ENCODE assay signal across 34 mouse cellular contexts in genomic region chr11:6196780-6197179, GRCm38 (mm10). TPM values are rescaled to one million over a fixed set of nuclear protein-coding genes. Genes with fewer than 3 reads are reported as not detected.
"Had no signal": no experiment of that assay in that cellular context is flagged by ENCODE, and none has a peak within 500 bp of the region (broad histone marks: within the 10 kb centered on the region; RNA-seq: fewer than 3 reads in every experiment).

No protein-coding gene starts in this region.

- H3K4me3 ChIP-seq: heart, adult 2 months; heart, embryonic 13.5 days; heart, embryonic 15.5 days; hindbrain, embryonic 13.5 days; hindbrain, embryonic 15.5 days; kidney, embryonic 15.5 days; limb, embryonic 13.5 days; limb, embryonic 15.5 days; liver, embryonic 12.5 days had no signal

- H3K27ac ChIP-seq: heart, adult 2 months; heart, embryonic 13.5 days; heart, embryonic 15.5 days; hindbrain, embryonic 13.5 days; hindbrain, embryonic 15.5 days; hindbrain, postnatal 0 days; kidney, embryonic 15.5 days; kidney, postnatal 0 days; limb, embryonic 13.5 days; limb, embryonic 15.5 days; liver, embryonic 12.5 days; liver, embryonic 14.5 days had no signal

- H3K9me3 ChIP-seq: heart, embryonic 13.5 days; heart, embryonic 15.5 days; hindbrain, embryonic 13.5 days; hindbrain, embryonic 15.5 days; kidney, embryonic 15.5 days; limb, embryonic 13.5 days; limb, embryonic 15.5 days; liver, embryonic 12.5 days had no signal

- DNase-seq: gastrocnemius, postnatal 14 days; gastrocnemius, postnatal 36 days; heart, adult 11 months; heart, adult 2 months; heart, postnatal 14 days; heart, postnatal 36 days; kidney, adult 11 months; kidney, adult 2 months; kidney, postnatal 14 days; kidney, postnatal 36 days; layer of hippocampus, adult 9-11 months; layer of hippocampus, postnatal 36 days; left cerebral cortex, postnatal 4 days had no signal

- ATAC-seq: hindbrain, postnatal 0 days; intestine, embryonic 16.5 days; liver, embryonic 12.5 days had no signal

- H3K9ac ChIP-seq: heart, embryonic 13.5 days; heart, embryonic 15.5 days; hindbrain, embryonic 13.5 days; hindbrain, embryonic 15.5 days; kidney, embryonic 15.5 days; limb, embryonic 13.5 days; limb, embryonic 15.5 days; liver, embryonic 12.5 days; liver, embryonic 14.5 days had no signal

- H3K27me3 ChIP-seq: heart, embryonic 13.5 days; heart, embryonic 15.5 days; hindbrain, embryonic 13.5 days; hindbrain, embryonic 15.5 days; kidney, embryonic 15.5 days; limb, embryonic 13.5 days; limb, embryonic 15.5 days; liver, embryonic 12.5 days had no signal

- H3K4me2 ChIP-seq: heart, embryonic 11.5 days; heart, embryonic 13.5 days; heart, embryonic 15.5 days; hindbrain, embryonic 13.5 days; hindbrain, embryonic 15.5 days; kidney, embryonic 15.5 days; limb, embryonic 13.5 days; limb, embryonic 15.5 days; liver, embryonic 12.5 days had no signal

RNA-seq across cellular contexts. Expression of gene A730071L15Rik, which starts 3.0 kb away (rescaled TPM):
- total RNA-seq: gastrocnemius, adult 8-10 months; heart, adult 2 months; heart, postnatal 14 days; heart, postnatal 36 days; hematopoietic stem cell, adult 5-6 weeks; hindbrain, postnatal 0 days; layer of hippocampus, adult 18-20 months; left cerebral cortex, postnatal 10 days; left cerebral cortex, postnatal 25 days had no signal
- polyA plus RNA-seq: heart, adult 2 months had no signal

RNA-seq across cellular contexts. Expression of gene Npc1l1, which starts 33.2 kb away (rescaled TPM):
- total RNA-seq: hematopoietic stem cell, adult 5-6 weeks; liver, adult 2 months had no signal
- polyA plus RNA-seq: heart, embryonic 11.5 days; heart, embryonic 13.5 days; heart, embryonic 15.5 days; hindbrain, embryonic 11.5 days; limb, embryonic 11.5 days had no signal
